Mouse (Mus musculus) urinary bladder, postnatal 25 days (tissue): ENCODE data around the gene Wrnip1.

Source experiments
- DNase-seq: peaks from one replicate; pipeline ENCODE4 v3.0.0; 2022; ENCODE audit warnings: low spot score

Wrnip1 gene

DNA sequence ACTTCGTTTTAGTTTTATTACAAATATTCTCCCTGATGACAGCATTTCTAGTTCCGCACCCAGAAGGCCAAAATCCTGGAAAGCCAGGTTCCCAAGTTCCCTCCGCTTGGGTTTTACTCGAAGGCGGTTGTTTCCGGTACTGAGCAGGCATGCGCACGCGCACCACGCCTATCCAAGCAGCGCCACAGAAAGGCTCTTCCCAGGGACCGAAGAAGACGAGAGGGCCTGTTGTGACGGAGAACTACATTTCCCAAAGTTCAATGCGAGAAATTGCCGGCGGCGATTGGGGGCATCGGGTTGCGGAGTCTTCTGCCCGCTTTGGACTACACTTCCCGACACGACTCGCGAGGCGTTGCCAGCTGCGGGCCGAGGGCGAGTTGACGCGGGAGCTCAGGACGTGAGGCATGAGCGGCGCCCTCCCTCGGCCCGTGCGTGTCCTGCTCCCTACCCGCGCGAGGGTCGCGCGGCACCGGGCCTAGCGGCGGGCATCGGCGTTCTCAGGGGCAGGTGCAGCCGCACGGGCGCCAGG, at the start of gene Wrnip1:
Wrnip1 (plus strand) TSS at position 346 of the 529 bp plus-strand sequence.
- DNase-seq = peak; percentile 84

DNA sequence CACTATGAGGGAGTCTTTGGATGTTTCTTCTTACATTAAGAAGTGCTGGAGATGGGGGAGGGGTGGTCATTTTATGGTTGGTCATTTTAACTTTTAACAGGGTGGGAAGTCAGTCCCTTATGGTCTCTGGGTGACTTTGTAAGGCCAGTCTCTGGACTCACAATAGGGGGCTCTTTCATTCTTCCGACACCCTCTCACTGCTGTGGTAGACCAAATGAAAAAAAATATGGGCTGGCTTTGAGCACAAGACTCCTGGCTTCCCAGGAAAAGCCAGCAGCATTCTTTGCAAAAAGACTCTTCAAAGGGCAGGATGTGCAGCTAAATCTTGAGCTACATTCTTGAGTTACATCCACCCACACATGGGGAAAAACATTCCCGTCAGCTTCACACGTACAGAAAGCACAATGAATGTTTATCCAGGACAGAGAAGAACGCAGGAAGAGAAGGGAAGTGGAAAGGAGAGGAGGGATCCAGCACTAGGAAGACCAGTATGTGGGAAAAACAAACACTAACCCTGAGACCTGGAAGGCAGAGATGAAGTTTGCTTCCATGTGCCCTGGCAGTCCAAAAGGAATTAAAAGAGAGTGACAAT, 49.7 kb upstream of the Wrnip1 start:
- no peak for DNase-seq

DNA sequence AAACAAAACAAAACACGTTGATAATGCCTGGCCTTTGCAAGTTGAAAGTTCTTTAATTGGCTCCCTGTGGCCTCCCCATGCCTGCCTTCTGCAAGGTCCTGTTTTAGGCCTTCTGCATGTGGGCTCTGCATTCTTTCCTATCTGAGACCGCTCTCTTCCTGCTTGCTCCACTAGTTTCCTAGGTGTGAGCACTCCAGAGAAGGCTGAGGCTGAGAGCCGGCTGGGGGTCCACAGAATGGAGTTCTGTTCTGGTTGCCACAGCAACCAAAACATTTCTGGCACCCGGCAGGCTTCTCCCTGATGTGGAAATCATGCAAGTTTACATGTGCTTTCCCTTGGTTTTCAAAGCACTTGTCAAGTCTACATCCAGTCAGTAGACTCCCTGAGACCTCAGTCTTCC, 42.8 kb upstream of the Wrnip1 start:
- no peak for DNase-seq

DNA sequence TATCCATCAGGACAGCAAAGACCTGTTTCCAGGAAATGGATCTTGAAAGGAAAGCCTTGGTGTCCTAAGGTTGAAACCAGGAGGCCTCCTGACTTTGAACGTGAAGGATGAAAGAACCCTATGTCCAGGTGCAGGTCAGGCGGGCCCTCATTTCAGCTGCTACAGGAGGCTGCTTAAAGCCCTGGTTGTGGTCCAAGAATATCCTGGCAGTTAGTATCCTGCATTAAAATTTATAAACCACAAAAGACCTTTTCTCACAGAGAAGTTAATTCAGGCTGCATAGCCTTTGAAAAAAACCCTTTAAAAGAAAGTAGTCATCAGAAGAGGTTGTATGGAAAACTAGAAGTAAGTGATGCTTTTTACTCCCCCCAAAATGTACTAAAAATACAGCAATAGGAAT, 41.0 kb upstream of the Wrnip1 start:
- DNase-seq = no peak

DNA sequence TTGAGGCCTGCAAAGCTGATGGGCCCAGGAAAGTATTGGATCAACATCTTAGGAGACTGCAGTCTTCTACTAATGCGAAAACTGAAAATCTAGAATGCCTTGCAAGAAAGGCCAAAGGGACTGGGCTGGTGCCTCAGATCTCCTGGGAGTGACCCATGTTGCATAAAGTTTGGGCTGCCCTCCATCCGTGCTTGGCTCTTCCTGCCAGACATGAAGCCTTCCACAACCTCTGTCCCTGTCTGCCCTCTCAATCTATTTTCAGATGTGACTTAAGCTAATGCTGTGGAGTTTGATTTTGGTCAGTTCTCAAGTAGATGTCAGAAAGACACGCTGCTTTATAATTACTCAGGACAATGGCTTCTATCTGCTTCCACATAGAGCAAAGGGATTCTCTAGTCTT, 38.7 kb upstream of the Wrnip1 start:
- DNase-seq = no peak

DNA sequence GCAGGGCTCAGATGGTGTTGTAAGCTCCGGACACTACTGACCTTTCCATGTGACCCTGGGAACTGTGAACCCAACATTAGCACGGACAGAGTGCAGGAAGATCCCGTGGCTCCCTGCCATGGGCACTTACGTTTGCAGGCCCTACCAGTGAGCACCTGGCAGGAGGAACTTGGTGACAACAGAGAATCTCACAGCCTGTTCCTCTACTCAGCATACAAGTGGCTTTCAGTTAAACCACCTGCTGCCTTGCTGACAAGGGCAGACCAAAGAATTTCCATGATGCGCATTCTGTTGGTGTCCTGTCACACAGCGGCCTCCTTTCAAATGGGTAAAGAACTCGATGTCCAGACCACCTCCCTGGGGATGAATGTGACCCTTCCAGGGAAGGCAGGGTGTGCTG, 37.4 kb upstream of the Wrnip1 start:
- no peak for DNase-seq

DNA sequence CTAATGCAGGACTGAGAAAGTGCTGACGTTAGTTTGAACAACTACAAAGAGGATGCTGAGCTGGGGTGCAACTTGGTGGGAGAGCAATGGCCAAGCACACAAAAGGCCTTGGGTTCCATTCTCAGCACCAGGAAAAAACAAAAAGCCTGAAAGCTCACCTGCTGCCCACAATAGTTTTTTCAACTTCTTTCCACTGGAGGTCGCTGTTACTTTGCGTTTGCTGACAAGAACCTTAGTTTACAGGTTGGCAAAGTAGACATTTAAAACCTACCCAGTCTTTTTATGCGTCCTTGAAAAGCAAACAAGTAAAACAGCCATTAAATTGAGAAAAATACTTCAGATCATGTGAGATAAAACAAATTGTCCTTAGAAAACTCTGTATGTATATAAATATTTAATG, 33.7 kb upstream of the Wrnip1 start:
- DNase-seq = peak; percentile 8

DNA sequence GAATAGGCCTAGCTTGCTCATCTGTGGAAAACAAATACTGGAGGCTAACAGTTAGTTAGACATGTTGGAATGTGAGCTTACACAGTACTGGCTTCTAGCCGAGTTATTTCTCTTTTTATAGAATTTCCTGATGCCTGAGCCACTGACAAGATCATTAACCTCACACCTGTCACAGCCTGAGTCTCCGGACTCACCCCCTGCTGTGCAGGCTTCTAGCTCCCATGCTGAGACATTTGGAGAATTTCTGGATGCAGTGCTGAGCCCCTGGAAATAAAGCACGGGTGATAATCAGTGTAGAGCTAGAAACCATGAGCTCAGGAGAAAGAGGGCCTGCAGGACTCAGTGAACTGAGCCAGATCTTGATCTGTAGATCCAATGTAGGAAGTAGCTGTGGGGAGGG, 31.9 kb upstream of the Wrnip1 start:
- DNase-seq = no peak

DNA sequence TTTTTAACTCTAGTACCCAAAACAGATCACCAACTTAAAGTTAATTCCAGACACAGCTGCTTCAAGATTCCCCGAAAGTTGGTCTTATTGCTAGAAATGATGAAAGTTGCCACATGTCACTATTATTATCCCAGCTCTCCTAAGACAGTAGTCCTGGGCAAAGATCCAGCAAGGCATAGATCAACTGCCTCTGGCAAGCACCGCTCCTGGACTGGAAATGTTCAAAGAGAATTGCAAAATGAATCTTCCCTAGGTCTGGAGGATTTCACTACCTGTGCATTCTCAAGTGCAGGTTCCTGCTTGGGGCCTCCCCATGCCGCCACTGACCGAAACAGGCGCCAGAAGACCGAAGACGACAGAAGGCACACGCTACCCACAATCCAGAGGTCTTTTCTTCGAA, 25.9 kb upstream of the Wrnip1 start:
- DNase-seq = no peak

DNA sequence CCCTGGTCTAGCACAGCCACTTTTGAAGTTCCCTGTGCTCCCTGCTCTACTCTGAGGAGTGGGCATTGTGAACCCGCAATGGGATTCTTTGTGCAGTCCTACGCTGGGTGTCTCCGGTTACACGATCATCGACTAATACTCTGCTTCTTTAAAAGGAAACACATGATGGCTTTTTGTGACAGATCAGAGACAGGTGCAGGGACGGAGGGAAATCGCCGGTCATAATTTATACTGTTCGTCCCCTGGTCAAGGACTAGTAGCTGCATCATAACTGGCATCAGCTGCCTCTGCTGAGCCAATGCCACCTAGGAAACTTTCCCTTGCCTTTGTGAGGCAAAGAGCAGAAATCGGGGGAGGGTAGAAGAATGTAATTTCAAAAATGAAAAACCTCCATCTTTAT, 25.5 kb upstream of the Wrnip1 start:
- no peak for DNase-seq

DNA sequence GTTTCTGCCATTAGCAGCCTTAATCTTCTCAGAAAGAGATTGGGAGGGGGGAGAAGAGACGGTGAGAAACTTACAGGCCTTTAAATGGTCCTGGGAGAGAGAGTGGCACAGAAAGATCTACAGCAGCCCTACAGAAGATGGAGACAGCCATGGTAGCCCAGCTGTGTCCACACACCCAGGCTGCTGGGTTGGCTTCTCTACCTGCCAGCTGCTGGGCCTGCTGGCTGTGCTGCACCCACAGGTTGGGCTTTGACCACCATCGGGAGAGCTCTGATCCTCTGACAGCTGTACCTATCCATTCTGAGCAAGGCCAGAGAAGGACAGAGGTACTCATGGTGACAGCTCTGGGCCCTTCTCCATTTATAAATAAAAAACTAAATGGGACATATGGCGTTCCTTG, 23.0 kb upstream of the Wrnip1 start:
- no peak for DNase-seq

DNA sequence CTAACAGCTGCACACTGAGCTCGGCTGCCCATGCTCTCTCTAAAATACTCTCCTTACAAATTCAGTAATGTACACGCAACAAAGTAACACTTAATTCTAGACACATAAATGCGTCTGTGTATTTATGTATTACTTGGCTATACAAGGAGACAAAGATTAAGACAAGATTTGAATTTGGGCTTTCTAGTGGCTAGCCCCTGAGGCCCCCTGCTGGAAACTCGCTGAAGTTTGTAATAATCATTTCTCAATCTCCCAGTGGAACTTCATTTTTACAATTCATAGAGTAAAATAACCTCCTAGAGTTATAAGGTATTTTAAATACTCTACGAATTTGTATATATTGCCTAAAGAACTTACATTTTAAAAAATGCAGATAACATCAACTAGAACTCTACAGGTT, 18.8 kb upstream of the Wrnip1 start:
- DNase-seq = no peak

DNA sequence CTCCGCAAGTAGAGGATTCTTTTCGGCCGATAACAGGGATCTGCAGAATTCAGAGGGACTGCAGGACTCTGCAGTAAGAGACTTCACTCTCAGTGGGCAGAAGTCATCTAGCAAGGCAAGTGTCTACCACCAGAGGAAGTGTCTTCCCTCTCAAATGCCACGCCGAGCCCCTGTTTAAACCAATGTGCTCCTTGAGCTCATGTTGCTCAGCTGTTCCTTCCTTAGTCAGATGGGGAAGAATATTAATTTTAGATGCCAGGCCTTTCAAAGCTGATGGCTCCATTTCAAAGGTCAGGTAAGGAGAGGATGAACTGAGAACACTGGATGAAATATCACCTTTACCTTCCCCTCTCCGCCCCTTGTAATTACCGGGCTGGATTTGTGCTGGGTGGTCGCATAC, 18.0 kb upstream of the Wrnip1 start, which contains the start of gene Mylk4:
Mylk4 (minus strand) TSS at position 139 of the 400 bp plus-strand sequence.
- no peak for DNase-seq

DNA sequence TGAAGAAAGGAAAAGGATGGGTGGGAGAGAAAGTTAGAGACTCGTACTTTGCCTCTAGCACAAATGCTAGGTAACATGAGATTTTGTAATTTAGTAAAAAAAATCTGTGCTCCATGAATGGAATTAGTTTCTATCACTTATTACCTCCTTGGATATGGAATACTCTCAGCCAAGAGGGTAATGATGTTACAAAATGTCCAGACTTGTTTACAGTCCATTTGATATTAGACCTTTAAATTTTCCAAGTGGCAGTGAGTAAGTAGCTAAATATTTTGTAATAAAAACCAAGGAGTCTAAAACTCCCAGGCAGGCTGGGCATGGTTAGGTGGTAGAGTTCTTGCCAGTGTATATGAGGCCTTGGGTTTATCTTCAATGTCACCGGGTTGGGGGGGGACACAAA, 14.3 kb upstream of the Wrnip1 start:
- no peak for DNase-seq

DNA sequence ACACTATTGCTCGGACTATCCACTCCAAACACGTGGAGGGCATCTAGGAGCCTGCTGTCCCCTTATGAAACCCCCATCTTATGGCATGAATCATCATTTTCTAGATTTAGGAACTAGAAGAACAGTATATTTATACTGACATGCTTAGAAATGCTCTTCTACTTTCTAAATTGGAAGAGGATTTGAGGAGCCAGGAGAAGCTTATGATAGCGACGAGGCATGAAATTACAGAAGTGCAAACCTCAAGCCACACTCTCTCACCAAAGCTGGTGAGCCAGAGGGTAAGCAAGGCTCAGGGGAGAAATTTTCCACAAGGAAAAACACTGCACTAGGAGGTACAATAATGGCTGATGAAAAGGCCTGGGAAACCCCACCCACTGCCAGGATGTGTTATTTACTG, 12.1 kb upstream of the Wrnip1 start:
- no peak for DNase-seq

DNA sequence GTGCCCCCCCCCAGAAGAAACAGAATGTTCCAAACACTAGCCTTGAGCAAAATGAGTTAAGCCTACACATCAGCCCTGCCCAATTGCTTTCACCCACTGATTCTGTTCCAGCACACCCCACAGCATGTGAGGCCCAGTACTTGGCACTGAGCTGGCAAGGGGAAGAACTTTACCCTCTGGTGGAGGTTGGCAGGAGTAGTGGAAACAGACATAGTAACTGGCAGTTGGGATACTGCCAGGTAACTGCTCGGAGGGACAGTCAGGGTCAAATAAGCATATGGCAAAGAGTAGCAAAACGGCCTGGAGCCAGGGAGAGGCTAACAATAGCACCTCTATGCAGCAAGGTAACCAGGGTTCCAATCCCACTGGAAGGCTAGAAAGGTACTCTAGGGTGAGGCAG, 7.2 kb upstream of the Wrnip1 start:
- DNase-seq = no peak

DNA sequence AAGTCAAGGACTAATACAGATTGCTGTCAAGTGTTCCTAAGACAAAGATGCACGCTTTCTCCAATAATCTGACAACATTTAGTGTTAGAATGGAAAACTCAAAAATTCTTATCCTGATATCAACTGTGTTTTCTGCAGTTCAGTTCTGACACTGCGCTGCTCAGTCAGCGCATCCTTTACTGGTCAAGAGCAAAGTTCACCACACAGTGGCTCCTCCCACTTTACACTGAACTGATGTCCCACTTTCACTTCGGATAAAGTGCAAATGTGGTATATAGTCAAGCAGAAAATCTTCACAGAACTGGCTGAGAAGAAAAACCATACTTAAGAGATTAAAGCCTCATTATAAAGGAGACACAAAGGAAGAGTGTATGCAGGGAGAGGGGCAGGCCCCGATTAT, 6.7 kb upstream of the Wrnip1 start:
- DNase-seq = no peak

DNA sequence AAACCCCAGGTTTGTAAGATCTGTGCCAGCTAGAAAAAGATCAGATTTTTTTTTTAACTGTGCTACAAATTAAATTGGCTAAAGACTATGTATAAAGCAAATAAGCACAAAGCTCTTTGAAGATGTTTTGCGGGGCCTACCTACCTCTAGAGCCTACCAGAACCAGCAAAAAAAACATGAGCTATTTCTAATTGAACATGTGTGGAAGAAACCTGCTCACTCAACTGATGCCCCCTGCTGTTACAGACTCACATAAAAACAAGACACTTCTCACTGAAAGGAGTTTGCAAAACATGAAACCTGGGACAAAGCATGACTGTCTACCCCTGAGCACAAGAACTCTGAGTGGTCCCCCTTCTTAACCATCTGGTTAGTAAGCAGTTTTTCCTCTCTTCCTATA, 4.8 kb upstream of the Wrnip1 start:
- DNase-seq = no peak

DNA sequence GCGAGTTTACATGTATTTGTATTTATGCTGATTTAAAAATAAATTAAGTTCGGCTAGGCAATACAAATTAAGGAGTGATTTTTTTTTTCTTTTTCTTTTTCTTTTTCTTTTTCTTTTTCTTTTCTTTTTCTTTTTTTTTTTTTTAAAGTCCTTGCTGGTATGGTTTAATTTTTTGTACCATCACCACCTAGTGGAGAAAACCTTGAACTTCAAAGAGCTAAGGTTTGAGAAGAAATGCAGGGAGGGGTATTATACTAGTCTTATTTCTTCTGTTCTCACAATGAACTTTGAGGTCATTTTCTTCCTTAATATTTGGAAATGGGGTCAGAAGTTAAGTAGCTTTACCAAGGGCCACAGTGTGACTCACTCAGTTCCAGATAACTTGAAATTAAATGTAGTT, 2.7 kb upstream of the Wrnip1 start:
- DNase-seq = no peak

DNA sequence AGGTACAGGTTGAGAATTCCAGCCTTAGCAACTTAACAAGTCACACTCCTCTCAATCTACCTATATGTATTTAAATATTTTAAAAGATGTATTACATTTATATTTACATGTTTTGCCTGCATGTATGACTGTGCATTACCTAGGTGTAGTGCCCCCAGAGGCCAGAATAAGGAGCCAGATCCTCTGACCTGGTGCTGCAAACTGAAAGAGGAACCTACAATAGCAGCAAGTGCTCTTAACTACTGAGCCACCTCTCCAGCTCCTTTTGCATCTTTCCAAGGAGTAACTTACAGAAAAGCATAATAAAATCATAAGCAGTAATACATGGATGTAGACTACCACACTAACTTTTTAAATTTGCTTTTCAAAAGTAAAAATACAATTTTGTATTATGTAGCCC, 979 bp upstream of the Wrnip1 start:
- DNase-seq = no peak

DNA sequence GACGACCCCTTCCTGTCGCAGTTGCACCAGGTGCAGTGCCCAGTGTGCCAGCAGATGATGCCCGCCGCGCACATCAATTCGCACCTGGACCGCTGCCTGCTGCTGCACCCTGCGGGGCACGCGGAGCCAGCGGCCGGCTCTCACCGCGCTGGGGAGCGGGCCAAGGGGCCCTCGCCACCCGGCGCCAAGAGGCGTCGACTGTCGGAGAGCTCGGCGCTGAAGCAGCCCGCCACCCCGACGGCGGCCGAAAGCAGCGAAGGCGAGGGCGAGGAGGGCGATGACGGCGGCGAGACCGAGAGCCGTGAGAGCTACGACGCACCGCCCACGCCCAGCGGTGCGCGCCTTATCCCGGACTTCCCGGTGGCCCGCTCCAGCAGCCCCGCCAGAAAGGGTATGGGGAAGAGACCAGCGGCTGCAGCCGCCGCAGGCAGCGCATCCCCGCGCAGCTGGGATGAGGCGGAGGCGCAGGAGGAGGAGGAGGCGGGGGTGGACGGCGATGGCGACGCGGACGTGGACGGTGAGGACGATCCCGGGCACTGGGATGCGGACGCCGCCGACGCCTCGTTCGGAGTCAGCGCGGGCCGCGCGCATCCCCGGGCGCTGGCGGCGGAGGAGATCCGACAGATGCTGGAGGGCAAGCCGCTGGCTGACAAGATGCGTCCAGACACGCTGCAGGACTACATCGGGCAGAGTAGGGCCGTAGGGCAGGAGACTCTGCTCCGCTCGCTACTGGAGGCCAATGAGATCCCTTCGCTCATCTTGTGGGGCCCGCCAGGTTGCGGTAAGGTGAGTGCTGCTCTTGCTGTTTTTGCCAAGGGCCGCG, 632 bp downstream of the Wrnip1 start, which contains the start of gene D930007J09Rik:
D930007J09Rik (minus strand) TSS at position 591 of the 823 bp plus-strand sequence.
- no peak for DNase-seq

DNA sequence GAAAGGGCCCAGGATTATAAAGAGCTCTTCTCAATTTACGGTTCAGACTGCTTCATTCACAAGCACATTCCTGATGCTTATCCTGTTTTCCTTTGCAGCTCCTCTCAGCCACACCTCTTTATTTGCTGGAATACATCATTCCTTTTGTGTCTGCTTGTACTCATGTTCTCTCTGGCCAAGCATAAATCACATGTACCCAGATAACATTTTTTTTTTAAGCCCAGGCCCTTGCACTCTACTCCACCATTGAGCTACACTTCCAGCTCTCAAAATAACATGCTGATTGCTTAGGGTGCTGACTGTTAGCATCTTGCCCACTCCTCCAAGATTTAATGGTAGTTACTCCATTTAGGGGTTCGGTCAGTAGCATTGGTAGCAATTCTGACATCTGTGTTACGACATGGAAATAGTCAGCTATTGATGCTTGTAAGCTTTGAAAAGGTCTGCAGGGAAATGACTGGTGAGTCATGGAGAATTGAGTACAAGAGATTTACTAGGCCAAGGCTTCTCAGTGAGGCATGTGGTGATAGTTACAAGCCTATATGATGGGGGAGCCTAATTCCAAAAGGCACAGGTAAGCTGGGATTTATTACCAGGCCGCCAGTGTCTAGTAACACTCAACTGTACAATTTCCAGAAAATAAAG, 2.0 kb downstream of the Wrnip1 start:
- DNase-seq = no peak

DNA sequence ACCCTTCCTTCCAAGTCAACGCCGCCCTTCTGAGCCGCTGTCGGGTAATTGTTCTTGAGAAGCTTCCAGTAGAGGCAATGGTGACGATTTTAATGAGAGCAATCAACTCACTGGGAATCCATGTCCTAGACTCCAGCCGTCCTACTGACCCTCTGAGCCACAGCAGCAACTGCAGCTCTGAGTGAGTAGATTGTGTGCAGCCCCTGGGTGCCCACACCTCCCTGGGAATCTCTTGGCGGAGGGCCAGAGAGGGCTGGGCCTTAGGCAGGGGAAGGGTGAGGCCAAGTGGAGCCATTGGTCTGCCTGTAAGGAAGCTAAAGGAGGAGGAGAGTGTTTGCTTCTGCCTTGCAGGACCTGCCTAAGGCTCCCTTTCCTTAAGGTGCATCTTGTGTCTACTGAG, 5.0 kb downstream of the Wrnip1 start:
- DNase-seq = no peak
